Mouse (Mus musculus): ENCODE results near the gene Kcnj6.
A peak's percentile ranks its signal among the peaks of the same experiment; 100 is the strongest.

Kcnj6 gene

GRCm38 (mm10) chr16:94714483-94714882, 283.0 kb downstream of the Kcnj6 start:
- no peak for DNase-seq (ENCODE audit: low spot score)

DNA sequence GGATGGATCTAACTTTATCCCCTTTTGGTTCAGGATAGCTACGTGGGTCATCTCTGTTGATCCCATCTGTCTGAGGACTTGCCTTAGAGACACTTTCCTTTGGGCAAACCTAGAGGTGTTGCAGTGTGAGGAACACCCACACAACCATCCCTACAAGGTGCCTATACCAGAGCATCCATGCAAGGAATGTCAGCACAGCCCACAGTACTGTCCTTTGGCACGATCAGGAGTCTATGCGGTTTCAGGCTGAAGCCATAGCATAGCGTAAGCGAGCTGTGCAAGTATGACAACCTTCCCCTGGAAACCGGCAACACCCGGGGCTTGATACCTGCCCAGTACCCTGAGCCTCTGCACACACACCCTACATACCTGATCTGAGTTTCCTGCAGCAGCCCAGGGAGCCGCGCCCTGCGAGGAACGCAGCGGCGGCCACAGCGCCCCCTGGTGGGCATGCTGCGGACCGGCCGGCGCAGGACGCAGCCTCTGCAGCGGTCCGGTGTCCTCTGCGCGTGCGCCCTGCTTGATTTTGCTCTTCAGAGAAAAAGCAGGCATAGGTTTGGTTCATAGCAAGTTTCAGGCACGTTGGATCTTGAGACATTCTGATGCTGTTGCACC, 283.9 kb downstream of the Kcnj6 start:
- peak; percentile 93 for DNase-seq (ENCODE audit: low spot score)

DNA sequence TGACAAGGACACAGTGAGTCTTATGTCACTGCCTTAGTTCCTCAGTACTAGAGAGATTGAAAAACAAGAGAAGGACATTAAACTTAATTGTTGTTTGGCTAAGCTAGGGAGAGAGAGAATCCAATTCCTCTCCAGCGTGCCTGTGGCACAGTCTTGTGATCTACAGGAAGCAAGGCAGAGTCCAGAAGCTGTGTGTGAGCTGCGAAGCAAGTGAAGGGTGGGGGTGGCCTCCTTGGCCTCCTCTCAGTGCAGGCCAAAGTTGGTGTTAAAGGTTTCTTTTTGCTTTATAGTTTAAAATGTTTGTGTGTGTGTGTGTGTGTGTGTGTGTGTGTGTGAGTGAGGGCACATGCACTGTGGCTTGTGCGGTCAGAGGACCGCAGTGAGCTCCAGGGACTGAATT, 295.5 kb downstream of the Kcnj6 start:
- no peak for DNase-seq (ENCODE audit: low spot score)

GRCm38 (mm10) chr16:94701141-94701540, 296.4 kb downstream of the Kcnj6 start:
- no peak for DNase-seq (ENCODE audit: low spot score)

Data from testis, postnatal 10 days (tissue).